In the genomic region with DNA sequence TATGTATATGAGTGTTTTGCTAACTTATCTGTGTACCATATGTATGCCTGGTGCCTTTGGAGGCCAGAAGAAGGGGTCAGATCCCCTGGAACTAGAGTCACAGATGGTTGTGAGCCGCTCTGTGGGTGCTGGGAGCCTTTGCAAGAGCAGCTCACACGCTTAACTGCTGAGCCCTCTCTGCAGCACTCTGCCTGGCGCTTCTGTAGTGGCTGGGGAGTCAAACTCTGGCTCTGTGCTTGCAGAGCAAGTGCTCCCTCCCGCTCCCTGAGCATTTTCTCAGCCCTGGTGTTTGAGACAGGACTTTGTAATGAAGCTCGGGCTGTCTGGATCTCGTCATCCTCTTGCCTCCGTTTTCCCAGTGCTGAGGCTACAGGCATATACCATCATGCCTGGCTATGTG, we compare ENCODE assay signal across 19 mouse cellular contexts. TPM values are rescaled to one million over a fixed set of nuclear protein-coding genes. Genes with fewer than 3 reads are reported as not detected.
A peak's percentile ranks its signal among the peaks of the same experiment; 100 is the strongest.
DNase-seq lines count a peak whose midpoint lies in the region; ATAC-seq and TF ChIP-seq lines count a peak whose summit lies in the region.
"Had no signal": no experiment of that assay in that cellular context is flagged by ENCODE, and none has a peak within 500 bp of the region (broad histone marks: within the 10 kb centered on the region; RNA-seq: fewer than 3 reads in every experiment).

No protein-coding gene starts in this region.

- no peak overlapping the region for H3K4me3 ChIP-seq in heart, postnatal 0 days (ENCODE audit: low read depth, low read length)
- H3K4me3 ChIP-seq in heart, adult 2 months, result no peak overlapping the region
- no peak overlapping the region for H3K4me3 ChIP-seq in midbrain, embryonic 10.5 days
- no peak overlapping the region for H3K4me3 ChIP-seq in midbrain, postnatal 0 days (ENCODE audit: low read depth, low read length)
- H3K4me3 ChIP-seq in forebrain, embryonic 16.5 days (replicated peaks; ENCODE audit: low read length), result no peak overlapping the region
- H3K4me3 ChIP-seq: midbrain, embryonic 15.5 days had no signal

- H3K27ac ChIP-seq in heart, postnatal 0 days (ENCODE audit: low read depth), result 0 out of 2 replicates have a peak overlapping the region, but pooled peaks have one; percentile 66
- no peak overlapping the region for H3K27ac ChIP-seq in heart, adult 2 months
- H3K27ac ChIP-seq in midbrain, embryonic 10.5 days (replicated peaks), result 0 out of 2 replicates have a peak overlapping the region, but pooled peaks have one; percentile 67
- H3K27ac ChIP-seq in midbrain, postnatal 0 days (ENCODE audit: low read depth, low read length), result no peak overlapping the region
- no peak overlapping the region for H3K27ac ChIP-seq in forebrain, embryonic 16.5 days (ENCODE audit: low read length)
- H3K27ac ChIP-seq: midbrain, embryonic 15.5 days had no signal

- intact Hi-C loops in heart, adult 2 months (cut with DNase I), result no loop called here

- no peak for TF ChIP-seq EP300 in heart, postnatal 0 days (IDR thresholded peaks at IDR 0.05; ENCODE audit: low read depth)
- TF ChIP-seq EP300 in heart, adult 2 months (IDR thresholded peaks at IDR 0.05; ENCODE audit: insufficient read depth, low read depth, low read length), result no peak

- no peak for ATAC-seq in heart, postnatal 0 days (ENCODE audit: insufficient read depth, low read depth)
- no peak for ATAC-seq in midbrain, postnatal 0 days (ENCODE audit: low FRiP score)
- no peak for ATAC-seq in forebrain, embryonic 16.5 days
- ATAC-seq: forebrain, postnatal 0 days; hindbrain, embryonic 16.5 days; midbrain, embryonic 15.5 days had no signal

- H3K9me3 ChIP-seq in heart, postnatal 0 days (replicated peaks; ENCODE audit: control insufficient read depth, low read length), result no peaks in the 10 kb centered on the region
- no peaks in the 10 kb centered on the region for H3K9me3 ChIP-seq in midbrain, embryonic 10.5 days (replicated peaks)
- H3K9me3 ChIP-seq in midbrain, postnatal 0 days (ENCODE audit: low read length), result no peaks in the 10 kb centered on the region
- H3K9me3 ChIP-seq in forebrain, embryonic 16.5 days (ENCODE audit: control insufficient read depth, low read length), result no peaks in the 10 kb centered on the region
- H3K9me3 ChIP-seq: midbrain, embryonic 15.5 days had no signal

- H3K36me3 ChIP-seq in heart, postnatal 0 days (replicated peaks; ENCODE audit: control insufficient read depth, insufficient read depth, low read length), result no peaks in the 10 kb centered on the region
- no peaks in the 10 kb centered on the region; the same call in 1 of the 2 replicates for H3K36me3 ChIP-seq in heart, adult 2 months (ENCODE audit: control insufficient read depth, insufficient read depth, low read length)
- H3K36me3 ChIP-seq in midbrain, embryonic 10.5 days, result peaks cover 15% of the 10 kb centered on the region; the same call in 1 of the 2 replicates
- peaks cover 2% of the 10 kb centered on the region; the same call in 1 of the 2 replicates for H3K36me3 ChIP-seq in midbrain, postnatal 0 days (ENCODE audit: insufficient read depth, low read length)
- H3K36me3 ChIP-seq in forebrain, embryonic 16.5 days (ENCODE audit: control insufficient read depth, insufficient read depth), result no peaks in the 10 kb centered on the region
- H3K36me3 ChIP-seq: midbrain, embryonic 15.5 days had no signal

- no peak for TF ChIP-seq POLR2A in heart, adult 2 months (IDR thresholded peaks at IDR 0.05; ENCODE audit: insufficient read depth, low read depth, low read length)

- peak; percentile 8 to 25 for DNase-seq in cerebellum, postnatal 14 days
- no peak for DNase-seq in cerebellum, postnatal 10 days
- DNase-seq in heart, postnatal 0 days (ENCODE audit: low spot score), result no peak
- no peak for DNase-seq in heart, adult 2 months
- no peak for DNase-seq in midbrain, embryonic 10.5 days (ENCODE audit: low spot score)
- DNase-seq in midbrain, postnatal 0 days (ENCODE audit: low spot score), result no peak
- no peak for DNase-seq in right cerebral cortex, postnatal 36 days (ENCODE audit: low spot score in 2 of 2)
- DNase-seq: adrenal gland, postnatal 25 days; B cell, adult 2 months; forebrain, postnatal 0 days; gastrocnemius, postnatal 36 days; kidney, postnatal 25 days; lung, postnatal 10 days; right cerebral cortex, adult 18-20 months had no signal

- WGBS in heart, postnatal 0 days, result 53% methylated on average over 7 of the region's 7 CpGs
- 77% methylated on average over 7 of the region's 7 CpGs for WGBS in heart, adult 2 months
- WGBS in midbrain, embryonic 10.5 days, result 87% methylated on average over 7 of the region's 7 CpGs
- 86% methylated on average over 7 of the region's 7 CpGs for WGBS in midbrain, postnatal 0 days
- 74% methylated on average over 7 of the region's 7 CpGs for WGBS in forebrain, embryonic 16.5 days

- no peak for TF ChIP-seq CTCF in heart, postnatal 0 days (IDR thresholded peaks at IDR 0.05; ENCODE audit: low read depth)
- no peak for TF ChIP-seq CTCF in heart, adult 2 months (IDR thresholded peaks at IDR 0.05)
- TF ChIP-seq CTCF in midbrain, postnatal 0 days (IDR thresholded peaks at IDR 0.05), result no peak

- H3K9ac ChIP-seq in heart, postnatal 0 days (replicated peaks; ENCODE audit: low read depth, low read length), result no peak overlapping the region
- H3K9ac ChIP-seq in heart, adult 2 months (ENCODE audit: low read depth, low read length), result no peak overlapping the region
- no peak overlapping the region for H3K9ac ChIP-seq in midbrain, postnatal 0 days (replicated peaks; ENCODE audit: low read length, poor library complexity, severe bottlenecking)
- no peak overlapping the region for H3K9ac ChIP-seq in forebrain, embryonic 16.5 days (replicated peaks; ENCODE audit: low read depth, low read length)
- H3K9ac ChIP-seq: forebrain, postnatal 0 days; midbrain, embryonic 15.5 days had no signal

- H3K79me2 ChIP-seq in heart, adult 2 months (replicated peaks; ENCODE audit: control insufficient read depth, insufficient read depth, low read length), result peaks cover 16% of the 10 kb centered on the region

- peaks cover 67% of the 10 kb centered on the region for H3K4me1 ChIP-seq in heart, postnatal 0 days (ENCODE audit: control insufficient read depth, insufficient read depth)
- H3K4me1 ChIP-seq in heart, adult 2 months (ENCODE audit: control insufficient read depth, insufficient read depth, low read length), result peaks cover 28% of the 10 kb centered on the region
- H3K4me1 ChIP-seq in midbrain, embryonic 10.5 days, result peaks cover 32% of the 10 kb centered on the region
- peaks cover 12% of the 10 kb centered on the region; the same call in 1 of the 2 replicates for H3K4me1 ChIP-seq in midbrain, postnatal 0 days (ENCODE audit: insufficient read depth, low read length)
- H3K4me1 ChIP-seq in forebrain, embryonic 16.5 days (replicated peaks; ENCODE audit: control insufficient read depth, insufficient read depth, low read length), result peaks cover 39% of the 10 kb centered on the region

- H3K27me3 ChIP-seq in heart, postnatal 0 days (ENCODE audit: control insufficient read depth, insufficient read depth, low read length), result no peaks in the 10 kb centered on the region
- no peaks in the 10 kb centered on the region for H3K27me3 ChIP-seq in heart, adult 2 months (ENCODE audit: control insufficient read depth, insufficient read depth, low read length)
- no peaks in the 10 kb centered on the region for H3K27me3 ChIP-seq in midbrain, embryonic 10.5 days (ENCODE audit: low read depth, poor library complexity, severe bottlenecking)
- H3K27me3 ChIP-seq in midbrain, postnatal 0 days (ENCODE audit: insufficient read depth, low read length), result no peaks in the 10 kb centered on the region
- no peaks in the 10 kb centered on the region for H3K27me3 ChIP-seq in forebrain, embryonic 16.5 days (replicated peaks; ENCODE audit: control insufficient read depth, insufficient read depth, low read length)
- H3K27me3 ChIP-seq: midbrain, embryonic 15.5 days had no signal

- H3K4me2 ChIP-seq in heart, postnatal 0 days (ENCODE audit: low read depth, low read length), result no peak overlapping the region
- no peak overlapping the region for H3K4me2 ChIP-seq in midbrain, postnatal 0 days (ENCODE audit: low read depth, low read length, poor library complexity, severe bottlenecking)
- H3K4me2 ChIP-seq in forebrain, embryonic 16.5 days (ENCODE audit: low read length), result no peak overlapping the region
- H3K4me2 ChIP-seq: midbrain, embryonic 15.5 days had no signal

RNA-seq across cellular contexts. Expression of gene Akt2, which starts 6.7 kb away (rescaled TPM):
- total RNA-seq in heart, postnatal 0 days (2014; rRNA removed; ENCODE audit: low replicate concordance), result 129 and 138 TPM in 2 replicates
- polyA plus RNA-seq in heart, postnatal 0 days (2015; fragmentation: Nextera tagmentation; extraction: Ambion mirVana), result 74.0 and 80.5 TPM in 2 replicates
- total RNA-seq in heart, adult 2 months (2021), result 100 to 1,000 TPM; 181 to 219 TPM
- polyA plus RNA-seq in heart, adult 2 months (2012; rRNA removed), result 134 and 181 TPM in 2 replicates
- 85.9 and 89.4 TPM in 2 replicates for polyA plus RNA-seq in midbrain, embryonic 10.5 days (2016; fragmentation: Nextera tagmentation; extraction: Ambion mirVana)
- total RNA-seq in midbrain, postnatal 0 days (2014; rRNA removed), result 42.8 and 46.7 TPM in 2 replicates
- polyA plus RNA-seq in midbrain, postnatal 0 days (2015; fragmentation: Nextera tagmentation; extraction: Ambion mirVana), result 37.7 and 38.1 TPM in 2 replicates
- 83.7 and 99.3 TPM in 2 replicates for polyA plus RNA-seq in forebrain, embryonic 16.5 days (2015; fragmentation: Nextera tagmentation; extraction: Ambion mirVana)

RNA-seq across cellular contexts. Expression of gene 2310022A10Rik, which starts 45.0 kb away (rescaled TPM):
- total RNA-seq in heart, postnatal 0 days (2014; rRNA removed; ENCODE audit: low replicate concordance), result 3.8 and 21.3 TPM in 2 replicates
- 39.7 and 41.8 TPM in 2 replicates for polyA plus RNA-seq in heart, postnatal 0 days (2015; fragmentation: Nextera tagmentation; extraction: Ambion mirVana)
- 10 to 100 TPM; 72.0 to 72.1 TPM for total RNA-seq in heart, adult 2 months (2021)
- 79.5 and 87.4 TPM in 2 replicates for polyA plus RNA-seq in heart, adult 2 months (2012; rRNA removed)
- 37.3 and 39.3 TPM in 2 replicates for polyA plus RNA-seq in midbrain, embryonic 10.5 days (2016; fragmentation: Nextera tagmentation; extraction: Ambion mirVana)
- total RNA-seq in midbrain, postnatal 0 days (2014; rRNA removed), result 7.9 and 12.5 TPM in 2 replicates
- 29.1 and 31.0 TPM in 2 replicates for polyA plus RNA-seq in midbrain, postnatal 0 days (2015; fragmentation: Nextera tagmentation; extraction: Ambion mirVana)
- polyA plus RNA-seq in forebrain, embryonic 16.5 days (2015; fragmentation: Nextera tagmentation; extraction: Ambion mirVana), result 39.1 and 40.2 TPM in 2 replicates

RNA-seq across cellular contexts. Expression of gene Pld3, which starts 45.0 kb away (rescaled TPM):
- 37.3 and 58.5 TPM in 2 replicates for total RNA-seq in heart, postnatal 0 days (2014; rRNA removed; ENCODE audit: low replicate concordance)
- 38.9 and 43.8 TPM in 2 replicates for polyA plus RNA-seq in heart, postnatal 0 days (2015; fragmentation: Nextera tagmentation; extraction: Ambion mirVana)
- total RNA-seq in heart, adult 2 months (2021), result 10 to 100 TPM; 22.9 to 30.6 TPM
- polyA plus RNA-seq in heart, adult 2 months (2012; rRNA removed), result 54.8 and 68.1 TPM in 2 replicates
- 52.0 and 61.2 TPM in 2 replicates for polyA plus RNA-seq in midbrain, embryonic 10.5 days (2016; fragmentation: Nextera tagmentation; extraction: Ambion mirVana)
- total RNA-seq in midbrain, postnatal 0 days (2014; rRNA removed), result 239 and 286 TPM in 2 replicates
- polyA plus RNA-seq in midbrain, postnatal 0 days (2015; fragmentation: Nextera tagmentation; extraction: Ambion mirVana), result 275 and 319 TPM in 2 replicates
- polyA plus RNA-seq in forebrain, embryonic 16.5 days (2015; fragmentation: Nextera tagmentation; extraction: Ambion mirVana), result 109 and 139 TPM in 2 replicates

RNA-seq across cellular contexts. Expression of gene Ttc9b, which starts 55.7 kb away (rescaled TPM):
- total RNA-seq in heart, postnatal 0 days (2014; rRNA removed; ENCODE audit: low replicate concordance), result not detected in 2 replicates
- polyA plus RNA-seq in heart, postnatal 0 days (2015; fragmentation: Nextera tagmentation; extraction: Ambion mirVana), result not detected in 2 replicates
- total RNA-seq in heart, adult 2 months (2021), result not detected
- polyA plus RNA-seq in heart, adult 2 months (2012; rRNA removed), result not detected in 2 replicates
- 2.6 and 5.5 TPM in 2 replicates for polyA plus RNA-seq in midbrain, embryonic 10.5 days (2016; fragmentation: Nextera tagmentation; extraction: Ambion mirVana)
- total RNA-seq in midbrain, postnatal 0 days (2014; rRNA removed), result 111 and 114 TPM in 2 replicates
- 125 and 133 TPM in 2 replicates for polyA plus RNA-seq in midbrain, postnatal 0 days (2015; fragmentation: Nextera tagmentation; extraction: Ambion mirVana)
- 56.2 and 65.7 TPM in 2 replicates for polyA plus RNA-seq in forebrain, embryonic 16.5 days (2015; fragmentation: Nextera tagmentation; extraction: Ambion mirVana)
- total RNA-seq: adrenal gland, postnatal 25 days; gastrocnemius, postnatal 36 days; neutrophil, adult 5-6 weeks had no signal
- polyA plus RNA-seq: thymus, postnatal 0 days had no signal

Comparison
In these comparisons a context has a peak if more than half of its experiments do, and no peak if none do; other contexts are left out.
1. DNase-seq: peak in cerebellum, postnatal 14 days (2 of 2); none in cerebellum, postnatal 10 days (0 of 2), heart, postnatal 0 days (single experiment), heart, adult 2 months (0 of 2), midbrain, embryonic 10.5 days (single experiment), midbrain, postnatal 0 days (single experiment) and right cerebral cortex, postnatal 36 days (0 of 2).
2. H3K27ac ChIP-seq: peak in heart, postnatal 0 days (single experiment) and midbrain, embryonic 10.5 days (single experiment); none in heart, adult 2 months (single experiment), midbrain, postnatal 0 days (single experiment) and forebrain, embryonic 16.5 days (single experiment).